Mouse (Mus musculus) MEL (cell line): ENCODE data around the gene Rpl9-ps6.

Experiments used
- CHD1 ChIP-seq: IDR thresholded peaks from 2 replicates; pipeline ENCODE4 v1.6.1; 2012; ENCODE audit warnings: low read depth, mild to moderate bottlenecking, inconsistent platforms, low read length, improper control_type of control experiment
- CTCF ChIP-seq, 3 experiments: IDR thresholded peaks in 2 of 3; conservative IDR thresholded peaks in 1 of 3; 2 replicates each; pipeline ENCODE4 v1.5.1; 2011 to 2012; ENCODE audit warnings: low read length in 3 of 3, low read depth in 2 of 3, mild to moderate bottlenecking in 2 of 3, improper control_type of control experiment in 1 of 3, inconsistent platforms in 1 of 3, mixed read lengths in 1 of 3, moderate library complexity in 1 of 3; ENCODE audit not compliant: control insufficient read depth in 1 of 3, insufficient read depth in 1 of 3, poor library complexity in 1 of 3, severe bottlenecking in 1 of 3
- E2F4 ChIP-seq: IDR thresholded peaks from 2 replicates; pipeline ENCODE4 v1.6.1; 2011; ENCODE audit warnings: low read depth, low read length, improper control_type of control experiment, borderline replicate concordance
- ETS1 ChIP-seq: IDR thresholded peaks from 2 replicates; pipeline ENCODE4 v1.6.1; 2012; ENCODE audit warnings: low read depth, mild to moderate bottlenecking, inconsistent platforms, low read length, improper control_type of control experiment, moderate library complexity
- GATA1 ChIP-seq: IDR thresholded peaks from 2 replicates; pipeline ENCODE4 v1.6.1; 2011; ENCODE audit warnings: low read depth, low read length, improper control_type of control experiment
- HCFC1 ChIP-seq: IDR thresholded peaks from 2 replicates; pipeline ENCODE4 v1.6.1; 2012; ENCODE audit warnings: low read depth, mild to moderate bottlenecking, inconsistent platforms, low read length, improper control_type of control experiment, moderate library complexity
- MAX ChIP-seq: IDR thresholded peaks from 2 replicates; pipeline ENCODE4 v1.6.1; 2011; ENCODE audit warnings: low read length, improper control_type of control experiment
- MEF2A ChIP-seq: IDR thresholded peaks from 2 replicates; pipeline ENCODE4 v1.6.1; 2014; ENCODE audit warnings: low read depth, mild to moderate bottlenecking, inconsistent platforms, low read length, improper control_type of control experiment; ENCODE audit not compliant: poor library complexity, insufficient replicate concordance, severe bottlenecking; ENCODE audit errors: extremely low read depth
- NELFE ChIP-seq: IDR thresholded peaks from 2 replicates; pipeline ENCODE4 v1.6.1; 2011; ENCODE audit warnings: low read depth, low read length, improper control_type of control experiment
- NRF1 ChIP-seq: IDR thresholded peaks from 2 replicates; pipeline ENCODE4 v1.6.1; 2014; ENCODE audit warnings: low read depth, mild to moderate bottlenecking, inconsistent platforms, low read length, improper control_type of control experiment, moderate library complexity; ENCODE audit not compliant: poor library complexity, insufficient read depth, severe bottlenecking
- RCOR1 ChIP-seq: IDR thresholded peaks from 2 replicates; pipeline ENCODE4 v1.6.1; 2012; ENCODE audit warnings: low read depth, mild to moderate bottlenecking, inconsistent platforms, low read length, improper control_type of control experiment
- SMC3 ChIP-seq: IDR thresholded peaks from 2 replicates; pipeline ENCODE4 v1.6.1; 2011; ENCODE audit warnings: low read depth, low read length, improper control_type of control experiment
- ZKSCAN1 ChIP-seq: IDR thresholded peaks from 2 replicates; pipeline ENCODE4 v1.6.1; 2012; ENCODE audit warnings: low read depth, mild to moderate bottlenecking, inconsistent platforms, low read length, improper control_type of control experiment, moderate library complexity

DNA sequence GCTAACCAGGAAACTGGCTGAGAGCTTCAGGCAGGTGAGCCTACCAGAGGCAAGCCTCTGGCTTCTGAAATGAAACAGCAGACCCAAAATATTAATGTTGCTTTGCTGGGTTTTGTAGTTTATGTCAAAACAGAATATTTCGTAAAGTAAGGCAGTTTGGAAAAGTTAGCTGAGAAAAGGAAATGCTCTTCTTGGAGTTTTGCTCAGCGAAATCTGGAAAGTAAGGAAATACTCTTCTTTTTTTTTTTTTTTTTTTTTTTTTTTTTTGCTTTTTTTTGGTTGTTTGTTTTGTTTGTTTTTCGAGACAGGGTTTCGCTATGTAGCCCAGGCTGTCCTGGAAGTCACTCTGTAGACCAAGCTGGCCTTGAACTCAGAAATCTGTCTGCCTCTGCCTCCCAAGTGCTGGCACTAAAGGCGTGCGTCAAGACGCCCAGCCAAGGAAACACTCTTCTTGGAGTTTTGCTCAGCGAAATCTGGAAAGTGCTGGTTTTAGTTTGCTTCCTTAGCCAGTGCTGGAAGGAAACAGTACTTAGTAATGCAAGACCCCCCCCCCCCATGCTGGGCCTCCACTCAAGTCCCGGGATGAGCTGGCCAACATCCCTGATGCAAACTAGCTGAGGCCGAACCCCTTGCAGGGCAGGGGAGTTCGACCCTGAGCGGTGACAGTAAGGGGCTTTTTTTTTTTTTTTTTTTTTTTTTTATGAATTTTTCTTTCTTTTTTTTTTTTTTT, 23.0 kb upstream of the Rpl9-ps6 start:
- TF ChIP-seq E2F4 (no peak), NELFE (no peak), ZKSCAN1 (no peak), ETS1 (no peak), CTCF (IDR thresholded peaks at IDR 0.05 in 2 of 3, conservative IDR thresholded peaks at IDR 0.05 in 1 of 3; ENCODE audit: control insufficient read depth in 1 of 3, insufficient read depth in 1 of 3, low read depth in 2 of 3, low read length in 3 of 3, poor library complexity in 1 of 3, severe bottlenecking in 1 of 3) (no peak), HCFC1 (no peak), CHD1 (peak; percentile 88; the same call in 1 of the 2 replicates), SMC3 (no peak), MEF2A (no peak), NRF1 (no peak), MAX (no peak), RCOR1 (no peak), GATA1 (no peak)
